Mouse (Mus musculus) MEL-GATA-1-ER (cell line): ENCODE results near the gene Nt5c1a.

Experiments used
- DNase-seq: peaks from one replicate; pipeline ENCODE4 v3.0.0-alpha.2; 2012; ENCODE audit warnings: low read depth; ENCODE audit errors: extremely low read depth

Nt5c1a gene

DNA sequence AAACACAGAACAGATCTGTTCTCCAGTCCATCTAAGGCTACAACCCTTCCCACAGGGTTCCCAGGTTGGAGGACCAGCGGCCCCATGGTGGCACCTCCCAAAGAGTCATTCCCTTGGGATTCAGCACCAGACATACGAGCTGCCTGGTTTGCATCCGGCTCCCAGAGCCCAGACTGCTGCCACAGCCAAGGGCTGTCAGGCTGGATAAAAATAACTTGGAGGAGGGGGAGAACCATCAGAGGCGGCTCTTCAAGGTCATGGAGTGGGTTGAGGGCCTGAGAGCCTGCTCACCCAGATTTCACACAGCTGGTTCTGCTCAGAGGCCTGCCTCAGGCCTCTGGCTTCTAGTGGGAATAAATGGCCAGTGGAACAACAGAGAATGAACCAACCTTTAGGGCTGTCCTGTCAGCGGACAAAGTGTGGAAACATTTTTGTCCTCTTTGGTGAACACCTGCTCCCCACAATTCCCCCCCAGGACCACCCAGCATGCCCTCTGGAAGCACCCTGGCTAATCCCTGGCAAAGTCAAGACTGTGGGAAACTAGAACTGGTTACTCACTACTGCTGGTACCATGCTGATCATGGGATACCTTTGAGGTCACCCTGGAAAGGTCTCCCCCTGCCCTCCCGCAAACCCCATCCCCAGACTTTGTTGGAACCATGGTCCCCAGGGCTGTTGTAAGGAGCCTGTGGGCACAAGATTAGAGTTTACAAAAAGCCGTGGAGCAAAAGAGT lies 46.0 kb downstream of the Nt5c1a start:
- DNase-seq, result no peak

DNA sequence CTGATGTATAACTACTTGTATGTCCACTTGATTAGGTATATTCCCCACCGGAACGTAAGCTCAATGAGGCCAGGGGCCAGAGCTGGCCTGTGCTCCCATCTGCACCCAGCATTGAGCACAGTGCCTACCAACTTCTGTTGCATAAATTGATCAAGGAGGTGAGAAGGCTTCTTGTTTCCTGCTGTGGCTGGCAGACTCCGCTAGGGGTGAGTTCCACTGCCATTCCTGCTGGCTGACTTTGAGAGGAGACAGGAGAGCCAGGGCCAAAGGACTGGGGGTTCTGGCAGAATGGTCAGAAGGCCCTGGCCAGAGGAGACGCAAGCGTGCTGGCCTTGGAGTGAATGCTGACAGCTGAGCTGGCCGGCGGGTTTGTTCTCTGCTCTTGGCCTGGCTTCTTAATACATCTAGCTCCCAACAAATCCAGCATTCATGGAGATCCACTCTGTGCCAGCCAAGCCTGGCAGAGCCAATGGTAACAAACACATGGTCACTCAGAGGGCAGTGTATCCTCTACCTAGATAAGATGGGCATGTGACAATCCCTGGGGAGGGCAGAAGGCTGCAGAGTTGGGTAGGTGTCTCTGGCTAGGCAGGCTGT lies 47.8 kb downstream of the Nt5c1a start:
- no peak for DNase-seq

GRCm38 (mm10) chr4:123252214-123252613 lies 50.9 kb downstream of the Nt5c1a start:
- no peak for DNase-seq

DNA sequence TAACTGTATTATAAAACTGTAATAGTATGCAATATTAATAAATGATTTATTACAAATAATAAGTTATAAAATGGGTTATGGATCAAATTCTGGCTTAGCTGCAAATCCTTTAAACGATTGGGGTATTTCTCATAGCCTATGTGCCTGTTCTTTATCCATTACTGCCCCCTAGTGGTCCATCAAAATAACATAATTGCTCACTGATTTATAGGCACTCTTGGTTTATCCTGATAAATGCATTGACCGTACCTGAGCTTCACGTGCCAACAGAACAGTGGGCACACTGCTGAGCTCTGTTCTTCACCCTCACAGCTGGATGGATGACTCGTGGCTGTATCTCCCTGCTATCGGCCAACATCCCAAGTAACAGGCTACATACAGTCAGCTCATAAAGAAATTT lies 53.3 kb downstream of the Nt5c1a start:
- peak; percentile 43 for DNase-seq

GRCm38 (mm10) chr4:123260071-123260746 lies 58.9 kb downstream of the Nt5c1a start:
- no peak for DNase-seq

DNA sequence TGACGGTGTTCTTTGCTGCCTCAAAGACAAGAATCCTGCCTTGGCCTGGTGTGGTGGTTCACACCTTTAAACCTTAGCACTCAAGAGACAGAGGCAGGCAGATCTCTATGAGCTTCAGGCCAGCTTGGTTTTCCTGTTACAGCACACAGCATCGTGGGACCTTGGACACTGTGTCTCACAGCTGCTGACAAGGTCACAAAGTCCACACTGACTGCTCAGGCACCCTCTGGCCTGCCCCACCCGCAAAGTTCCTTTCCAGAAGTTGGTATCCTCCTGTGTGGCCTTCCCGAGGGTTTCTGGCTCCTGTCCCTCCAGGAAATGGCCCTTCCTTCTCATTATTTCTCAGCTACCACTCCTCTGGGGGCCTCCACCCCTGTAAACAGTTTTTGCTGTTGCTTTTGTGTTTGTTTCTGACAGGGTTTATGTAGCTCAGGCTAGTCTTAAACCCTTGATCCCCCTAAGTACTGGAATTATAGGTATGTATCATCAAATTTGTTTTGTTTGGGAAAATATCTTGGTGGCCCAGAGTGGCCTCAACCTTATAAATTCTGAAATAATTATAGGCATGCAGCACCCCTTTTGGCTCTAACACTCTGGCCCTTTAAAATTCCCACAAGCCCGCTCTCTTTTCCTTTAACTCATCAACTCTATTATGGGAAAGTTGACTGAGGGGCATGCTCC lies 60.6 kb downstream of the Nt5c1a start, which contains the start of gene Pabpc4:
Pabpc4 (plus strand) TSS at position 631 of the 681 bp plus-strand sequence.
- no peak for DNase-seq
